Mouse (Mus musculus): ENCODE measurements around the gene Ptprm.

DNA sequence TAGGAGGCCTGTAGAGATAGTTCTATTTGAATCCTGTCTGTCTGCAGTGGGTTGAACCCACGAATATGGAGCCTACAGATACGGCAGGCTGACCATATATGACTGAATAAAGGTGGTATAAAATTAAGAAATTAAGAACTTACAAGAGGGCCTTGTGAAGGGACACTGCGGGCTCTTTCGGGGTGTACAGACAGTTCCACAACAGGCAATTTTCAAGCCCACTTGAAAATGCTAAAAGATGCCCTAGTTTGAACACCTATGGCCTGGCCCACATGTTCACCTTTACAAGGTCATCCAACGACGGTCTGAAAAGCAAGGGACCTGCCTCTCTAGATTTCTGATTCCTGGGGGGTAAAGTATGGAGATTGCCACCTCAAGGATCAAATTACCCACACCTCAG is 168.3 kb downstream of the Ptprm start:
- TF ChIP-seq CTCF (IDR thresholded peaks at IDR 0.05; ENCODE audit: borderline replicate concordance, extremely low read depth, insufficient read depth, insufficient read length), result no peak
- TF ChIP-seq POLR2A (IDR thresholded peaks at IDR 0.05; ENCODE audit: borderline replicate concordance, extremely low read depth, insufficient read depth, insufficient read length, poor library complexity, severe bottlenecking), result no peak

Data from brain, embryonic 14.5 days (tissue).